Mouse (Mus musculus): ENCODE measurements around the gene Wipf3. TPM values are rescaled to one million over a fixed set of nuclear protein-coding genes. Genes with fewer than 3 reads are reported as not detected.

The Wipf3 gene
- polyA plus RNA-seq, 1 experiment from 2014 or later = 1.1 TPM

DNA sequence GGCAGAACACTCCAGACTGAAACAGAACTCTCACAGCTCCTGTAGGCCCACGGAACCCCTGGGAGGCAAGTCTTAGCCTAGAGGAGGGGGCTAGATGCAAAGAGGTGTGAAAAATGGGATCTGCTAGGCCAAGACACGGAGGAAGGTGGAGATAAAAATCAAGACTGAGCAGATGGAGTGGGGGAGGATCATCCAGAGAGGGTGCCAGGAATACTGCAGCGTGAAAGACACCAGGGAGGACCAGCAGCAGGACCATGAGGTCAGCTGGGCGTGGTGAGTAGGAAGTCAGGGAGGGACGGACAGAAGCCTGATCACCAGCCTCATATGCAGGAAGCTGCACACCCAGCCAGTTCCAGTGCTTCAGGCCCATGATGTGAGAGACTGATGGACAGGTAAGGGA lies 89.4 kb downstream of the Wipf3 start:
- no peak for DNase-seq (ENCODE audit: low spot score)
- Histone ChIP-seq H3K4me1 (peaks cover 5% of the 10 kb centered on the region; the same call in 1 of the 2 replicates), H3K36me3 (replicated peaks) (peaks cover 5% of the 10 kb centered on the region; the same call in 1 of the 2 replicates), H3K9me3 (no peaks in the 10 kb centered on the region), H3K27me3 (replicated peaks; ENCODE audit: low read depth, poor library complexity, severe bottlenecking) (peaks cover 7% of the 10 kb centered on the region), H3K27ac (replicated peaks) (no peak overlapping the region; the same call in 1 of the 2 replicates), H3K4me3 (no peak overlapping the region)
- WGBS = 77% methylated on average over 5 of the region's 5 CpGs

DNA sequence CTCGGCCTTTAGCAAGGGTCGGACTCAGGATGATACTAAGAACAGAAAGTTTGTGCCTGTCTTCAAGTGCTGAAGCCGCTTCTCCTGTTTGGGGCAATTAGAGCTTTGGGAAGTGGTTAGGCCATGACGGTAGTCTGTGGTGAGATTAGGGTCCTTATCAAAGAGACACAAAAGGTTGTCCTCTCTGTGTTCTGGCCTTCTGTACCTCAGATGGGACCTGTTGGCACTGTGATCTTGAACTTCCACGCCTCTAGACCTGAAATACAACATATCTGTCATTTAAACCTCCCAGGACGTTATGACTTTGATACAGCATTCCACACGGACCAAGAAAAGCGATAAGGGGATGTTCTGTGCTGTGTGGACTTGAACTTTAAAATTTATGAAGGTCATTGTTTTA lies 99.3 kb downstream of the Wipf3 start:
- Histone ChIP-seq H3K27me3 (replicated peaks; ENCODE audit: low read depth, poor library complexity, severe bottlenecking) (no peaks in the 10 kb centered on the region; the same call in 1 of the 2 replicates), H3K4me3 (no peak overlapping the region), H3K36me3 (replicated peaks) (peaks cover 4% of the 10 kb centered on the region; the same call in 1 of the 2 replicates), H3K4me1 (peaks cover 7% of the 10 kb centered on the region), H3K27ac (replicated peaks) (no peak overlapping the region), H3K9me3 (no peaks in the 10 kb centered on the region)
- no peak for DNase-seq (ENCODE audit: low spot score)
- 90% methylated on average over 8 of the region's 8 CpGs for WGBS

DNA sequence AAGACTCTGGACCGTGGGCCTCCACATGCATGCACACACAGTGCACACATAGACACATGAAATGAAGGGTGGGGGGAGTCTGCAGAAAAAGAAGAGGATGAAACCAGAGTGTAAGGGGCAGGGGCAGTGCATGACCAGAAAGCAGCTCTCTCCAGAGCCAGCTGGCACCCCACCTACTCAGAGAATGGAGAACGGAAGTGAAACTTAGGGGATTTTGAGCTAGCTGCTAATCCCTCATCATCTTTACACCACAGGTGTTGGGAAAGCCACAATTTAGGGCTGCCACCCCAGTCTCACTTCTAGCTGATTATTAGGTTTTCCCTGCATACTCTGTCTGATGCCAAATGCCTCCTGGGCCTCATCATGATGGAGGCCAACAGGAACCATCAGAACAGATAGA lies 100.8 kb downstream of the Wipf3 start:
- Histone ChIP-seq H3K4me1 (peaks cover 7% of the 10 kb centered on the region), H3K9me3 (no peaks in the 10 kb centered on the region), H3K27me3 (replicated peaks; ENCODE audit: low read depth, poor library complexity, severe bottlenecking) (no peaks in the 10 kb centered on the region; the same call in 1 of the 2 replicates), H3K4me3 (no peak overlapping the region), H3K36me3 (replicated peaks) (no peaks in the 10 kb centered on the region; the same call in 1 of the 2 replicates), H3K27ac (replicated peaks) (no peak overlapping the region)
- 73% methylated on average over 2 of the region's 2 CpGs for WGBS
- DNase-seq (ENCODE audit: low spot score) = no peak

GRCm38 (mm10) chr6:54531048-54531481 lies 101.7 kb downstream of the Wipf3 start:
- H3K4me3 ChIP-seq = no peak overlapping the region
- no peak for DNase-seq (ENCODE audit: low spot score)
- WGBS = 70% methylated on average over 8 of the region's 8 CpGs
- H3K36me3 ChIP-seq (replicated peaks) = no peaks in the 10 kb centered on the region
- H3K27ac ChIP-seq (replicated peaks) = no peak overlapping the region
- H3K27me3 ChIP-seq (replicated peaks; ENCODE audit: low read depth, poor library complexity, severe bottlenecking) = no peaks in the 10 kb centered on the region; the same call in 1 of the 2 replicates
- H3K4me1 ChIP-seq = peaks cover 7% of the 10 kb centered on the region
- H3K9me3 ChIP-seq = no peaks in the 10 kb centered on the region

DNA sequence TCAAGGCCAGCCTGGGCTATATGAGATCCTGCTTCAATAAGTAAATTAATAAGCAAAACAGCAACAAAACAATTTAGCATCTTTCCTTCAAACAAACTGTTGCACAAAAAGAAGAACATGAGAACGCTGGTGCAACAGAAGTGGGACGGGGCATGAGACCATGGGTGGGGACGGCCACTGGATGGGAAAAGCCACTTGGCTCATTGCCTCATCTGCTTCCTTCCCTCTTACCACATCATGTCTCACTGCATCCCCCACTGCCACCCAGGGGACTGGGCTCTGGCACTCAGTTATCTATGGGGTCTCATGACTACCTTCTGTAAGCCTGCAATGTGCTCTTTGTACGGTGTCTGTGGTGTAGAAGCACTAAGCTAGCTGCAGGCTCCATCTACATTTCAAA lies 106.1 kb downstream of the Wipf3 start:
- Histone ChIP-seq H3K4me3 (no peak overlapping the region), H3K36me3 (replicated peaks) (no peaks in the 10 kb centered on the region), H3K27ac (replicated peaks) (no peak overlapping the region), H3K4me1 (peaks cover 30% of the 10 kb centered on the region), H3K27me3 (replicated peaks; ENCODE audit: low read depth, poor library complexity, severe bottlenecking) (0 out of 2 replicates have a peak, but pooled peaks cover 2% of the 10 kb centered on the region), H3K9me3 (no peaks in the 10 kb centered on the region)
- 92% methylated on average over 4 of the region's 4 CpGs for WGBS
- DNase-seq (ENCODE audit: low spot score) = no peak

GRCm38 (mm10) chr6:54537053-54537452 lies 107.7 kb downstream of the Wipf3 start:
- no peaks in the 10 kb centered on the region for H3K9me3 ChIP-seq
- H3K27me3 ChIP-seq (replicated peaks; ENCODE audit: low read depth, poor library complexity, severe bottlenecking) = 0 out of 2 replicates have a peak, but pooled peaks cover 2% of the 10 kb centered on the region
- H3K4me1 ChIP-seq = peaks cover 26% of the 10 kb centered on the region
- H3K36me3 ChIP-seq (replicated peaks) = no peaks in the 10 kb centered on the region
- WGBS = 74% methylated on average over 7 of the region's 7 CpGs
- H3K27ac ChIP-seq (replicated peaks) = no peak overlapping the region
- DNase-seq (ENCODE audit: low spot score) = no peak
- no peak overlapping the region for H3K4me3 ChIP-seq

DNA sequence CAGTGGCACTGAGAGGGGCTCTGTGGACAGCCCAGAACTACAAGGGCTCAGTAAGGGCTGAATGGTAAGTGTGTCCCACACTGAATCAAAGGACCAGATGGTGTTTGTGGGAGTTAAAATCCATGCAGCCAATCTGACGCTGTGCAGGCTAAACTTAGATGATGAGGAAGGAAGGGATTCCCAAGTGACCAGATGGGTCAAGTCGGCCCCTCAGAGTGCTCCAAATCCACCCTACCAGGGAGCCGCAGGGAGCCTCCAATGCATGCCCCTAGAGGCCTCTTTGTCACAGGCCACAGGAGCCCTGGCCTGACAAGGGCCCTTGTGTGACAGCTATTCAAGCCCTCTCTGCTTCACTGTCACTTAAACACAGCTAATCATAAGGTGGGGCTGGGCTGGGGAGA lies 109.4 kb downstream of the Wipf3 start:
- Histone ChIP-seq H3K4me3 (no peak overlapping the region), H3K9me3 (peaks cover 2% of the 10 kb centered on the region; the same call in 1 of the 2 replicates), H3K36me3 (replicated peaks) (peaks cover 6% of the 10 kb centered on the region), H3K4me1 (peaks cover 26% of the 10 kb centered on the region), H3K27ac (replicated peaks) (peak overlapping the region; percentile 59), H3K27me3 (replicated peaks; ENCODE audit: low read depth, poor library complexity, severe bottlenecking) (0 out of 2 replicates have a peak, but pooled peaks cover 2% of the 10 kb centered on the region)
- WGBS = 11% methylated on average over 3 of the region's 3 CpGs
- DNase-seq (ENCODE audit: low spot score) = no peak

DNA sequence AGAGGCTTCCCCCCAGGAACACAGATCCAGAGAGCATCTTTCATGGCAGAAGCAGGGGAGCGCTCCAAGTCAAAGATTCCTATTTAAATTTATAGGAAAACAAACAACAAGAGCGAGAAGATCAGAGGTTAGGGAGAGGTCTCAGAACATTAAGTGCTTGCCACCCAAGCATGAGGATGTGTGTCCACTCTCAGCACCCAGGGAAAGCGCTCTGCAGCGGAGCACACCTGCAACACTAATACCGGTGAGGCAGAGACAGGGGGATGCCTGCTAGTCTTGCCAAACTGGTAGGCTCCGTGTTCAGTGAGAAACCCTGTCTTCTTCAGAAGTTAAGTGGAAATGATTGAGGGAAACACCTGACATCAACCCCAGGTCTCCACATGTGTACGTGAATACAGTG lies 110.0 kb downstream of the Wipf3 start:
- Histone ChIP-seq H3K36me3 (replicated peaks) (peaks cover 7% of the 10 kb centered on the region), H3K4me3 (no peak overlapping the region), H3K4me1 (peaks cover 26% of the 10 kb centered on the region), H3K27me3 (replicated peaks; ENCODE audit: low read depth, poor library complexity, severe bottlenecking) (0 out of 2 replicates have a peak, but pooled peaks cover 2% of the 10 kb centered on the region), H3K9me3 (peaks cover 2% of the 10 kb centered on the region; the same call in 1 of the 2 replicates), H3K27ac (replicated peaks) (no peak overlapping the region)
- 79% methylated on average over 7 of the region's 7 CpGs for WGBS
- no peak for DNase-seq (ENCODE audit: low spot score)

DNA sequence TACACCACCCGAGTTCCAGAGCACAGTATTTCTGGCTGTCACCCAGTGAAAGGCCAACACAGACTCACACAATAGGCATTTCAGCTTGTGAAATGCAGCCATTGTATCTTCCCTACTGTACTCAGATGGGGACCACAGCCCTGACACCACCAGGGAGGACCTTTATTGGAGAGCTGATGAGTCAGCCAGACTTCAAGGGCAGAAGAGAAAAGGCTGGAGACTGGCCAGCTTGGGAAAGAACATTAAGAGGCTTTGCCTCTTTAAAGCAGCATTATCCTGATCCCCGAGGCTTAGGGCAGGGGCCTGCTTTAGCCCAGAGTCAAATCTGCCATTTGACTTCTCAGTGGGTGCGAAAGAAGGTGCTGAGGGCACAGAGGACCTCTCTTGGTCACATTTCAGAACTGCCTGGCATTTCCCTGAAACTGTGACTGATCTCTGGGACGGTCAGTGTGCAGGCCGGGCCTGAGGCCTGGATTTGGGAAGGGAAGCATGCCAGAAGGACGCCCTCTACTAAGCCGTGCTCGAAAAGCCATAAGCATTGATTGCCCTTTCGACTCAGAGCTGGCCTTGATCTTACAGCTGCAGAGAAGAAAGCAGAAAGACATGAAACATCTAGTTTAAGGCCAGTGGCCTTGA lies 111.0 kb downstream of the Wipf3 start:
- Histone ChIP-seq H3K4me1 (peaks cover 26% of the 10 kb centered on the region), H3K36me3 (replicated peaks) (peaks cover 7% of the 10 kb centered on the region), H3K4me3 (no peak overlapping the region), H3K9me3 (peaks cover 2% of the 10 kb centered on the region; the same call in 1 of the 2 replicates), H3K27me3 (replicated peaks; ENCODE audit: low read depth, poor library complexity, severe bottlenecking) (0 out of 2 replicates have a peak, but pooled peaks cover 2% of the 10 kb centered on the region), H3K27ac (replicated peaks) (0 out of 2 replicates have a peak overlapping the region, but pooled peaks have one; percentile 10)
- WGBS = 71% methylated on average over 9 of the region's 9 CpGs
- DNase-seq (ENCODE audit: low spot score) = no peak

DNA sequence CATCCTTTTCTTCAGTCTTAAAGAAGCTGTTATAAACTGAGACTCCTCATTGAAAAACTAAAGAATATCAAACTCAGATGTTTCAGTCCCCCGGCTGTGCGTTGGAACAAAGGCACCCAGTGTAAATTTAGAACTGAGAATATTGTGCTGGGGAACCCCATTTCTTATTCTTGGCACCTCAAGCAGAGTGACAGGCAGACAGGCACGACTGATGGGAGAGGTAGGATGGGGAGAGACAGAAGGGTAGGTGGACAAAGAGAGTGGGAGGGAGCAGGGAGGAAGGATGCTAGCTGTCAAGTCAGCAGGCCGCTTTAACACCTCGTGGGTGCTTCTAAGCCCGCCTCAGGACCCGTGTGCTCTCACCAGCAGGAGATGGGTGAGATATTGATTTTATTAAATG lies 113.4 kb downstream of the Wipf3 start:
- peaks cover 2% of the 10 kb centered on the region; the same call in 1 of the 2 replicates for H3K9me3 ChIP-seq
- no peak for DNase-seq (ENCODE audit: low spot score)
- H3K27ac ChIP-seq (replicated peaks) = no peak overlapping the region
- no peak overlapping the region for H3K4me3 ChIP-seq
- H3K27me3 ChIP-seq (replicated peaks; ENCODE audit: low read depth, poor library complexity, severe bottlenecking) = 0 out of 2 replicates have a peak, but pooled peaks cover 2% of the 10 kb centered on the region
- H3K4me1 ChIP-seq = peaks cover 34% of the 10 kb centered on the region
- 87% methylated on average over 7 of the region's 7 CpGs for WGBS
- H3K36me3 ChIP-seq (replicated peaks) = peaks cover 7% of the 10 kb centered on the region

DNA sequence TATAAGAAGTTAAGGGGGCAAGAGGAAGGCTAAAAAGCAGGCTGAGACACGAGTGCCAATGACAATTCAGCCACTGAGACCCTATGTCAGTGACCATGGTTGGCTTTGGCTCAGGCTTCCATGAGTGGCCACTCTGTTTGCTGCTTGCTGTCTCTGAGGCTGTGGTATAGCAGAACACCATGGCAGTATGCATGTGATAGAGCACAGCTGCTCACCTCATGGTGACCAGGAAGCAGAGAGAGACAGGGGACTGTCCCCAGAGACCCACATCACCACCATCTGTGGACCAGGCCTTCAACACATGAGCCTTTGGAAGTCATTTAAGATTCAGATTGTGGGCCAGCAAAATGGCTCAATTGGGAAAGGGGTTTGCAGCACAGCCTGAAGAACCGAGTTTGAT lies 114.2 kb downstream of the Wipf3 start:
- Histone ChIP-seq H3K36me3 (replicated peaks) (peaks cover 7% of the 10 kb centered on the region), H3K9me3 (peaks cover 2% of the 10 kb centered on the region; the same call in 1 of the 2 replicates), H3K27ac (replicated peaks) (no peak overlapping the region), H3K4me1 (peaks cover 29% of the 10 kb centered on the region), H3K27me3 (replicated peaks; ENCODE audit: low read depth, poor library complexity, severe bottlenecking) (0 out of 2 replicates have a peak, but pooled peaks cover 2% of the 10 kb centered on the region), H3K4me3 (no peak overlapping the region)
- no peak for DNase-seq (ENCODE audit: low spot score)
- WGBS = 73% methylated on average over 2 of the region's 2 CpGs

GRCm38 (mm10) chr6:54548314-54549019 lies 119.1 kb downstream of the Wipf3 start:
- Histone ChIP-seq H3K27ac (replicated peaks) (no peak overlapping the region), H3K27me3 (replicated peaks; ENCODE audit: low read depth, poor library complexity, severe bottlenecking) (no peaks in the 10 kb centered on the region), H3K9me3 (peaks cover 2% of the 10 kb centered on the region; the same call in 1 of the 2 replicates), H3K36me3 (replicated peaks) (peaks cover 4% of the 10 kb centered on the region), H3K4me1 (peaks cover 13% of the 10 kb centered on the region), H3K4me3 (no peak overlapping the region)
- 85% methylated on average over 13 of the region's 13 CpGs for WGBS
- no peak for DNase-seq (ENCODE audit: low spot score)
